Mouse (Mus musculus): ENCODE measurements around the gene Napa. TPM values are rescaled to one million over a fixed set of nuclear protein-coding genes. Genes with fewer than 3 reads are reported as not detected.
A peak's percentile ranks its signal among the peaks of the same experiment; 100 is the strongest.

Gene Napa
- total RNA-seq, 2 experiments from 2014 or later, result 99.2 to 113 TPM

DNA sequence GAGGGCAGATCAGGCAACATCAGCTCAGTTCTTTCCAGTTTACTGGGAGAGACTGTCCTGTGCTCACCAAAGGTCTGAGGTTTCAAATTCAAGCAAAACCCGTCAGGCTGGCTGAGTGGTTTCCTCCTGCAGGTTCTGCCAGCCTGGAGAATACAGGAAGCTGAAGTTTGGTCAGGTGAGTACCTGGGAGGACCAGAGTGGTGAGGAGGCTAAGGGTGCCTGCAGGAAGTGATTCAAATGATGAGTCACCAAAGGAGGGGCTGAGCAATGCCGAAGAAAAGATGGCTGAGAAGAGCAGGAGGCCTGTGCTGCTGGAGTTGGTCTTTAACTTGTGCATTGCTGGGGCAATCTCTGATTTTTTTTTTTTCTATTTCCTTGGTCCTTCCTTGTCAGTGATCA, 41.1 kb upstream of the Napa start:
- no peak for TF ChIP-seq CTCF (IDR thresholded peaks at IDR 0.05)
- no peak overlapping the region for H3K27ac ChIP-seq
- intact Hi-C loops (cut with DNase I), result no loop called here
- DNase-seq, result no peak
- no peak overlapping the region for H3K4me3 ChIP-seq

DNA sequence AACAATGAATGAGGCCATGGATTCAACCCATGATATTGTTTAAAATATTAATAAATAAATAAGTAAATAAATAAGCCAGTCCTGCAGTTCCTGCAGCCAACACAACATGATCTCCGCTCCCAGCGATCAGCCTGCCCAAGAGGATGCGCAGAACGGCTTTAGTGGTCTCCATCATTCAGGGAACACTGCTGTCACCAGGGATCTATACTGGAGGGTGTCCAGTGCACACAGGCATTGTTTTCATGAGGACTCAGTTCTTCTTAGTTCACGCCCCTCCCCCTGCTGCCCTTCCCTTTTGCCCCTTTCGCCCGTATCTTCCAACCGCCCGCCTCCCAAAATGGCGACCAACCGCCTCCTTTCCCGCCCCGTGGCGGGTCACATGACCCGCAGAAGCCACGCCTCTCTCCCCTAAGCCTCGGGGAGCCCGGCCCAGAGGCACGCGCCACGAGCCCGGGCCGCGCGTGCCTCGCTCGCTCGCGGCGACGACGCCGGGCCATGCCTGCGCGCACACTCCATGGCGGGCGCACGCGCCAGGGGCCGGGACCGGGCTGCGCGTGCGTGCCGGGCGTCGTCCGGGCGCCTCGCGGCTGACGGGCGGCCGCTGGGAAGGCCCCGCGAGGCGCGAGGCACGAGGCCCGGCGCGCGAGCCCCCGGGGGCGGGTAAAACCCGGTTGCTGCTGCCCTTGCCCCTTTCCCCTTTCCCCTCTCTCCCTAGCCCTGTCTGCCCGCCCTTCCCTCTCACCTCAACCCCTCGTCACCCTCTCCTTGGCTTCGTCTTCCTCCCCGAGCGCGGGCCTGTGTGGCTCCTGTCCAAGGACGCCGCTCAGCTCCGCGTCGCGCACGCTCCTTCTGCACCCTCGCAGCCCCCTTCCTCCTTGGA, 36.8 kb upstream of the Napa start, which contains the start of gene Zfp541:
Gene Zfp541, plus strand, starts transcription at position 596 of the 880 bp plus-strand sequence.
- DNase-seq, result no peak
- TF ChIP-seq CTCF (IDR thresholded peaks at IDR 0.05), result no peak
- Histone ChIP-seq H3K27ac (no peak within 1 kb of the TSS), H3K4me3 (no peak within 1 kb of the TSS)
- intact Hi-C loops (cut with DNase I), result no loop called here

DNA sequence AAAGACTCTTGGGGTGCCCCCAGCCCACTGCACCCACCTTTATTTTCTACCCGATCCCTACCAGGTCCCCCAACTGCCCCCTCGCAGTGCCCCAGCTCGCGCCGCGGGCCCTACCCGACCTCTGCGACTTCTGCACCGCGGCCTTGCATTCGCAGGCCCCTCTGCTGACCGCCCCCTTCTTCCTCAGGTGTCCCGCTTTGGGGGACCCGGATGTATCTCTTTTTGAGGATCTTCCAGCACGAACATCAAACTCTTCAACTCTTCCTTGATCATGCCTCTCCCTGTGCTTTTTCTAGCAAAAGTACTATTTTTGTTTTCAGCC, 36.2 kb upstream of the Napa start:
- Histone ChIP-seq H3K4me3 (no peak overlapping the region), H3K27ac (no peak overlapping the region)
- no peak for DNase-seq
- no peak for TF ChIP-seq CTCF (IDR thresholded peaks at IDR 0.05)
- intact Hi-C loops (cut with DNase I), result no loop called here

DNA sequence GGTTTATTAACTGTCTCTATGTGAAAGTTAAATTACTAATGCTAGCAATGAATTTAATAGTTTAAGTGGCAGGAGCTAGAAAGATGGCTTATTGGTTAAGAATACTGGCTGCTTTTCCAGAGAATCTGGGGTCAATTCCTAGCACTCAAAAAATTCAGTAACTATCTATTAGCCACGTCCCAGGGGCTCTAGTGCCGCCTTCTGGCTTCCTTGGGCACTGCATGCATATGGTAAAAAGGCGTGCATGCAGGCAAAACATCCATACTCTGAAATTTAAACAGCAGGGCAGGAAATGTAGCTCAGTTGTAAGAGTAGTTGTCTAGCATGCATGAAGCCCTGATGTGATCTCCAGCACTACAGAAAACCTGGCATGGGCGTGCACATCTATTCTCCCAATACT, 34.8 kb upstream of the Napa start:
- Histone ChIP-seq H3K27ac (no peak overlapping the region), H3K4me3 (no peak overlapping the region)
- intact Hi-C loops (cut with DNase I), result no loop called here
- peak; percentile 46 for TF ChIP-seq CTCF (IDR thresholded peaks at IDR 0.05)
- no peak for DNase-seq

DNA sequence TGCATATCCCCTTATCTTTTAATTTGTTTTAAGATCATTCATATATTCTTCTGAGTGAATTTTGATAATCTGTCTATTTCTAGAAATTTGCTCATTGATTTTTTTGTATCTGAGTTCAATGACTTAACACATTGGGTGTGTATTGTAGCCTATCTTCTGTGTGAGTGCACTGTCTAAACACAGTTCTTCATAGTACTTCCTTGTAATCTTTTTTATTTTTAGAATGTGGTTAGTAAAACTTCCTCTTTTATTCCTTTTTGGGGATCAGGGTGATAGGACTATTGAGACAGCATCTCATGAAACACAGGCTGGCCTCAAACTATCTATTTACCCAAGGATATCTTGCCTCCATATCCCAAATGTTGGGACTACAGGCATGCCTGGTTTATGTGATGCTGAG, 27.4 kb upstream of the Napa start:
- H3K4me3 ChIP-seq, result no peak overlapping the region
- no peak for TF ChIP-seq CTCF (IDR thresholded peaks at IDR 0.05)
- DNase-seq, result no peak

DNA sequence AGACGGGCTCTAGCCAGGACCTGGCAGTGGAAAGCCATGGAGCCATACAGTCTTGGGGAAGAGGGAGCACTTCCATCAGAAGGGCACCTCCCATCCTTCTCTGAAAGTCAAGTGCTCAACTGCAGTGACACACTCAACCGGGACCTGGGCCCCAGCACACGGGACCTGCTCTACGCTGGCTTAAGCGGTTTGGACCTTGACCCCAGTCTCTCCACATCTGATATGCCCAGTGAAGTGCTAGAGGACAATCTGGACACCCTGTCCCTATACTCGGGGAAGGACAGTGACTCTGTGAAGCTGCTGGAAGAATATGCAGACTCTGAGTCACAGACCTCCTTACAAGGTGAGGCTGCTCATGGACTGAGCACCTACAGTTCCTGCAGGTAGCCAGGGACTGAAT, 26.4 kb upstream of the Napa start:
- Histone ChIP-seq H3K27ac (no peak overlapping the region), H3K4me3 (no peak overlapping the region)
- TF ChIP-seq CTCF (IDR thresholded peaks at IDR 0.05), result no peak
- intact Hi-C loops (cut with DNase I), result no loop called here
- no peak for DNase-seq

More for the DNA sequence above, 27.4 kb upstream of the Napa start:
- H3K27ac ChIP-seq, result no peak overlapping the region
- intact Hi-C loops (cut with DNase I), result no loop called here

DNA sequence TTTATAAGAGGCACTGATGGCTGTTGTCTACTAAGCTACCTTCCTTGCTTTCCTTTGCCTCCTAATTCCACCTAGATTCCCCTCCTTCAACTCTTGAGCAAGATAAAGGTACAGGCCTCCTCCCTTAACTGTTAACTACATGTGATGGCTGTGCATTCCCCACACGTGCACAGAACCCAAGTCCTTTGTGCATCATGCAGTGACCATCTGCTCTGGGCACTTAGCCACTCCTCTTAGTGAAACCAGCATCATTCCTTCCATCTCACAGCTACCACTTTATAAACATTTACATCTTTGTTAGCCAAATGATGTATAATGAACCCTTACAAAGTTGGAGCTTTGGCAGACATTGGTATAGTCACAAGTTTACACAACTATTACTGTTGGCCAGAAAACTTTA, 18.3 kb upstream of the Napa start:
- intact Hi-C loops (cut with DNase I), result loop anchor here (5.0 kb wide), 1 partner anchor 77 kb away; no protein-coding TSS in a partner anchor
- no peak overlapping the region for H3K27ac ChIP-seq
- no peak overlapping the region for H3K4me3 ChIP-seq
- no peak for DNase-seq
- no peak for TF ChIP-seq CTCF (IDR thresholded peaks at IDR 0.05)

DNA sequence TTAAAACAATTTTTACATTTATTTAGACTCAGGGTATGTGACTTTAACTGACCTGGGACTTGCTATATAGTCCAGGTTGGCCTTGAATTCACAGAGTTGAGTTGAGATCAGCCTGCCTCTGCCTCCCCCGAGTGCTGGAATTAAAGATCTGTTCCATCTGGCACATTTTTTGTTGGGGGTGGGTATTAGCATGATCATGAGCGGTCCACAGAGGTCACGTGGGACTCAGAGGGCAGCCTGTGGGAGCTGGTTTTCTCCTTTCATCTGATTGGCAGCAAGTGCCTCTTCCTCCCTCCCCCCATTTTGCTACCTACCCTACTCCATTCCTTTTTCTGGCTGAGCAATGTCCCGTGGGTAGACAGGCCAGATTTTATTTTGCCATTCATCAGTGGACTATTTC, 17.7 kb upstream of the Napa start:
- intact Hi-C loops (cut with DNase I), result no loop called here
- no peak for DNase-seq
- TF ChIP-seq CTCF (IDR thresholded peaks at IDR 0.05), result no peak

DNA sequence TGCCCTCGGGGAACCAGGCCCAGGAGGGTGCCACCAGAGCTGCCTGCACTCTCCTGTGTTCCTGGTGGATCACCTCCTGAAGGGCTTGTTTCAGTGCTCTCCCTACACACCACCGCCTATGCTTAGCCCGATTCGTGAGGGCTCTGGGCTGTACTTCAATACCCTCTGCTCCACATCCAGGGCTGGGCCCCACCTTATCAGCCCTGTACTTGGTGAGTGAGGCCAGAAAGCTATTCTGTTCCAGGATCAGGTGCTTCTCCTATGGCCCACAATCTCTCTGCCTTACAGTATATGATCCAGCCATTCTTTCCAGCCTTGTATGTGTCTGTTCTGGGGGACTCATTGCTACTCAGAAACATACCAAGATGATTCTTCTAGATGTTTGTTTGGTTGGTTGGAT, 14.9 kb upstream of the Napa start:
- intact Hi-C loops (cut with DNase I), result no loop called here
- no peak for DNase-seq
- TF ChIP-seq CTCF (IDR thresholded peaks at IDR 0.05), result no peak

More for the DNA sequence above, 17.7 kb upstream of the Napa start:
- Histone ChIP-seq H3K4me3 (no peak overlapping the region), H3K27ac (no peak overlapping the region)

DNA sequence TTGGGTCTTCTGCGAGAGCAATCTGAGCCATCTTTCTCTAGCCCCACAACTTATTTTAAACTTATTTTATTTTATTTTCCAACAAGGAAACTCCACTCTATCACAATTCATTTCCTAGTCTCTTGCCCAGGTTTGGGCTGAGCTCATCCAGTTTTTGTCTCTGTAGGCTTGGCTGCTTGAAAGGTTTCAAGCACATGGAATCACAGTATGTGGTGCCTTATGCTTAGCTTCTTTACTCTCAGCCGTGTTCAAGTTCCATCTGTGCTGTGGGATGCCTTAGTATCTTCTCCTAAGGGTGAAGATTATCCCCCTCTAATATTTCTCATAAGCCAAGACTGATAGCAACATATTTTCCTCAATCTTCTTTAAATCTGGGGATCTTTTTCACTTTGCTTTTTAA, 10.7 kb upstream of the Napa start:
- Histone ChIP-seq H3K27ac (no peak overlapping the region), H3K4me3 (no peak overlapping the region)
- DNase-seq, result no peak
- intact Hi-C loops (cut with DNase I), result no loop called here
- no peak for TF ChIP-seq CTCF (IDR thresholded peaks at IDR 0.05)

More for the DNA sequence above, 14.9 kb upstream of the Napa start:
- no peak overlapping the region for H3K27ac ChIP-seq
- H3K4me3 ChIP-seq, result no peak overlapping the region

DNA sequence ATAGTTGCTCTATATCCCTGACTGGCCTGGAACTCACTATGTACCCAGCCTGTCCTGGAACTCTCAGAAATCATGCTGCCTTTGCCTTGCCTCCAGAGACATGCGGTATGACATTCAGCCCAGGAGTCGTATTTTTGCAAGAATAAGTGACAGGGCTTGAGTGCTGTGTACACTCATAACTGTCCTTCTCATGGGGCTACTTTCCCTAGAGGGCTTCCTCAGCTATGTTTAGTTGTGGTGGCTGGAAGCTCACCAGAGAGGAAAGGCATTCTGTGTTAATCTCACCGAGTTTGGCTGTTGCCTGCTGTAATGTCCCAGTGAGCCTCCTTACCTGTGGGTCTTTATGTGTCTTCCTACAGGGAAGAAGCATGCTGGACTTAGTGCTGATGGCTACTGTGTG, 3.7 kb upstream of the Napa start:
- intact Hi-C loops (cut with DNase I), result no loop called here
- TF ChIP-seq CTCF (IDR thresholded peaks at IDR 0.05), result no peak
- no peak for DNase-seq
- Histone ChIP-seq H3K27ac (no peak overlapping the region), H3K4me3 (no peak overlapping the region)

DNA sequence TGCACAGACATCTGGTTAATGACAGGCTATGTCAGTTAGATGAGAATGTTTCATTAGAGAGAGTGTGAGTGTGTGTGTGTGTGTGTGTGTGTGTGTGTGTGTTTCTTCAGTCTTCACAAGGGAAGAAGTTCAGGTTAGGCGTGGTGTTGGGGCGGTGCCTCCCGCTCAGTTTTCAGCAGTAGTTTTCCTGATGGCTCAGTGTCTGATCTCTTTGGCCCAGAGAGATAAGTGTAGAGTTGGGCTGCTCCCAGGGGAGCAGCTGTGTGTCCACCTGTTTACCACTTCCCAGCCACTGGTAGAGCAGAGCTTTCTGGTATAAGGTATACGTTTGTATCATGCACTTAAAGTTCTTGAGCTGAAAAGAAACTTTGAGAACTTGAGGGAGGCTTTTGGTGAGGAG, 1.6 kb downstream of the Napa start:
- TF ChIP-seq CTCF (IDR thresholded peaks at IDR 0.05), result no peak
- DNase-seq, result no peak
- peak overlapping the region; percentile 88 for H3K4me3 ChIP-seq
- H3K27ac ChIP-seq, result peak overlapping the region; percentile 95
- intact Hi-C loops (cut with DNase I), result loop anchor here (2.0 kb wide), 2 partner anchors 19 to 51 kb away; partner anchors contain the start of gene Kptn

DNA sequence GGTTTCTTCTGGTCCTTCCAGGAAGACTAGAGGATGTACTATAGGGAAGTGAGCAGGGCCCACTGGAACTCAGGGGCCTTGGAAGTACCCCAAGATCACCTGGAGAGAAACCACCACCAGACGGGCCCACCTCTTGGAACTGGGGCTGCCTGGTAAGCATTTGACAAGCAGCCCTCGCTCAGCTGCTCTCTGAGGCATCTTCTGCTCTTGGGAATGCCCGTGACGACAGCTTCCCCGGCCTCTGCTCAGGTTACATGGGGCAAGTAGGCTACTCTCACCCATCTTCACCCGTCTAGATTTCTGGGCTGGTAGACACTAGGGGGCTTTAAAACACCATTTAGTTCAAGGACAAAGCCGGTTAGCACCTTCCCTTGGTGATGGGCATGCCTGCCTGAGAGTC, 2.8 kb downstream of the Napa start:
- peak; percentile 72 for DNase-seq
- Histone ChIP-seq H3K27ac (peak overlapping the region; percentile 95), H3K4me3 (peak overlapping the region; percentile 88)
- intact Hi-C loops (cut with DNase I), result no loop called here
- TF ChIP-seq CTCF (IDR thresholded peaks at IDR 0.05), result no peak
